Comparison of ENCODE assay signal across 9 mouse cellular contexts in the genomic region with DNA sequence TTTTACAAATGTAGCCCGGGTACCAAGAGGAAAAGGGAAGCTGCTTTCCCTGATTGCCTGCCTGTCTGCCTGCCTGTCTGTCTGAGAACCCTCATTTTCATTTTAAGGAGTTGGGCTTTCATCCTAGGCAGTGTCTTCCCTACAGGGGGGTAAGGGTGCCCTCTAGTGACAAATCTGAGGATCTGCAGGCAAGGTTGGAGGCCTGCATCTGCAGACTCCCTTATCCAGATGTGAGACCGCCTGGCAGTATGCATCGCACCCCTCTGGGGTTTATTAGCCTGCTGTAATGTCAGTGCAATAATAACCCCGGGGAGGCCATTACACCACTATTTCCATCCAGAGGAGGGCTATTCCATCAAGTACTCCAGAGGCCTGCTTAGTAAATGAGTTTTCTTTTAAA.
A peak's percentile ranks its signal among the peaks of the same experiment; 100 is the strongest.
DNase-seq lines count a peak whose midpoint lies in the region; ATAC-seq and TF ChIP-seq lines count a peak whose summit lies in the region.
"Had no signal": no experiment of that assay in that cellular context is flagged by ENCODE, and none has a peak within 500 bp of the region (broad histone marks: within the 10 kb centered on the region; RNA-seq: fewer than 3 reads in every experiment).

No protein-coding gene starts in this region.

- intact Hi-C loops in left cerebral cortex, postnatal 10 days (cut with DNase I) = loop anchor here (5.0 kb wide), 1 partner anchor 1388 kb away; no protein-coding TSS in a partner anchor
- intact Hi-C loops in left cerebral cortex, postnatal 25 days (cut with DNase I) = loop anchor here (5.0 kb wide), 1 partner anchor 1388 kb away; no protein-coding TSS in a partner anchor

- WGBS in heart, postnatal 0 days = 27% methylated on average over 4 of the region's 4 CpGs
- 8% methylated on average over 4 of the region's 4 CpGs for WGBS in neural tube, embryonic 11.5 days

- 0 out of 2 replicates have a peak, but pooled peaks cover 8% of the 10 kb centered on the region for H3K27me3 ChIP-seq in heart, postnatal 0 days (ENCODE audit: control insufficient read depth, insufficient read depth, low read length)
- no peaks in the 10 kb centered on the region for H3K27me3 ChIP-seq in neural tube, embryonic 11.5 days (ENCODE audit: control insufficient read depth, insufficient read depth, low read length)
- H3K27me3 ChIP-seq: liver, embryonic 13.5 days had no signal

- H3K4me3 ChIP-seq in cortical plate, adult 2 months (ENCODE audit: insufficient read depth, low read length) = no peak overlapping the region
- H3K4me3 ChIP-seq in heart, postnatal 0 days (ENCODE audit: low read depth, low read length) = no peak overlapping the region
- no peak overlapping the region for H3K4me3 ChIP-seq in neural tube, embryonic 11.5 days (ENCODE audit: low read depth, low read length)
- H3K4me3 ChIP-seq: liver, embryonic 13.5 days had no signal

- no peaks in the 10 kb centered on the region for H3K9me3 ChIP-seq in heart, postnatal 0 days (replicated peaks; ENCODE audit: control insufficient read depth, low read length)
- no peaks in the 10 kb centered on the region for H3K9me3 ChIP-seq in neural tube, embryonic 11.5 days (ENCODE audit: control insufficient read depth, low read length)
- H3K9me3 ChIP-seq: liver, embryonic 13.5 days had no signal

- no peak overlapping the region for H3K4me2 ChIP-seq in heart, postnatal 0 days (ENCODE audit: low read depth, low read length)
- H3K4me2 ChIP-seq in neural tube, embryonic 11.5 days (ENCODE audit: low read depth) = no peak overlapping the region
- H3K4me2 ChIP-seq: liver, embryonic 13.5 days had no signal

- TF ChIP-seq CTCF in cortical plate, adult 2 months (IDR thresholded peaks at IDR 0.05; ENCODE audit: extremely low read depth, insufficient read depth, low read length) = peak; percentile 85
- TF ChIP-seq CTCF in heart, postnatal 0 days (IDR thresholded peaks at IDR 0.05; ENCODE audit: low read depth) = peak; percentile 74

- DNase-seq in left cerebral cortex, adult 11 months (ENCODE audit: low spot score) = peak; percentile 47
- no peak for DNase-seq in left cerebral cortex, postnatal 10 days (ENCODE audit: extremely low spot score in 1 of 2, low spot score in 2 of 2)
- DNase-seq in NIH3T3 (ENCODE audit: low read depth) = peak; percentile 52
- DNase-seq in heart, postnatal 0 days (ENCODE audit: low spot score) = peak; percentile 45
- DNase-seq in left cerebral cortex, postnatal 25 days (ENCODE audit: low spot score in 2 of 2) = peak; percentile 58 to 72
- DNase-seq in neural tube, embryonic 11.5 days (ENCODE audit: low spot score) = peak; percentile 65
- DNase-seq in ovary, adult 18-20 months (ENCODE audit: low spot score) = no peak
- DNase-seq: liver, embryonic 13.5 days had no signal

- H3K9ac ChIP-seq in heart, postnatal 0 days (replicated peaks; ENCODE audit: low read depth, low read length) = no peak overlapping the region
- H3K9ac ChIP-seq in neural tube, embryonic 11.5 days (ENCODE audit: low read length) = no peak overlapping the region
- H3K9ac ChIP-seq: liver, embryonic 13.5 days had no signal

- H3K4me1 ChIP-seq in cortical plate, adult 2 months (ENCODE audit: control insufficient read depth, insufficient read depth, low read length) = peaks cover 5% of the 10 kb centered on the region
- H3K4me1 ChIP-seq in heart, postnatal 0 days (ENCODE audit: control insufficient read depth, insufficient read depth) = no peaks in the 10 kb centered on the region
- no peaks in the 10 kb centered on the region for H3K4me1 ChIP-seq in neural tube, embryonic 11.5 days (ENCODE audit: control insufficient read depth, insufficient read depth, low read length)
- H3K4me1 ChIP-seq: liver, embryonic 13.5 days had no signal

- H3K27ac ChIP-seq in cortical plate, adult 2 months (ENCODE audit: insufficient read depth, low read length) = no peak overlapping the region
- no peak overlapping the region for H3K27ac ChIP-seq in heart, postnatal 0 days (ENCODE audit: low read depth)
- no peak overlapping the region for H3K27ac ChIP-seq in neural tube, embryonic 11.5 days (ENCODE audit: low read depth, low read length)
- H3K27ac ChIP-seq: liver, embryonic 13.5 days had no signal

- no peaks in the 10 kb centered on the region for H3K36me3 ChIP-seq in heart, postnatal 0 days (replicated peaks; ENCODE audit: control insufficient read depth, insufficient read depth, low read length)
- H3K36me3 ChIP-seq in neural tube, embryonic 11.5 days (ENCODE audit: control insufficient read depth, insufficient read depth, low read length) = no peaks in the 10 kb centered on the region
- H3K36me3 ChIP-seq: liver, embryonic 13.5 days had no signal

- no peak for TF ChIP-seq EP300 in heart, postnatal 0 days (IDR thresholded peaks at IDR 0.05; ENCODE audit: low read depth)

- ATAC-seq in heart, postnatal 0 days (ENCODE audit: insufficient read depth, low read depth) = no peak
- ATAC-seq in neural tube, embryonic 11.5 days (ENCODE audit: insufficient read depth, low FRiP score, low TSS enrichment) = no peak

- TF ChIP-seq POLR2A in cortical plate, adult 2 months (IDR thresholded peaks at IDR 0.05; ENCODE audit: extremely low read depth, insufficient read depth, low read length) = no peak

Comparison
In these comparisons a context has a peak if more than half of its experiments do, and no peak if none do; other contexts are left out.
1. DNase-seq: peak in left cerebral cortex, adult 11 months (single experiment), NIH3T3 (single experiment), heart, postnatal 0 days (single experiment), left cerebral cortex, postnatal 25 days (2 of 2) and neural tube, embryonic 11.5 days (single experiment); none in left cerebral cortex, postnatal 10 days (0 of 2) and ovary, adult 18-20 months (single experiment).